Mouse (Mus musculus) cerebellum, postnatal 36 days (tissue): ENCODE measurements at regions not wholly inside any gene's neighbourhood (a gene's known extent, or its start where the extent isn't known, plus 50 kb on each side); places are given as distances from the start of the nearest gene placed in this dataset.

ENCODE experiments used
- DNase-seq, 2 experiments: peaks; one replicate each; pipeline ENCODE4 v3.0.0; 2021 to 2022; ENCODE audit warnings: mixed read lengths in 2 of 2

GRCm38 (mm10) chr13:71334925-71335324 lies 493.3 kb upstream of the Adamts16 start:
- DNase-seq, result no peak

- no peak for DNase-seq
Measured at GRCm38 (mm10) chr13:71333146-71333545, 491.5 kb upstream of the Adamts16 start.

GRCm38 (mm10) chr13:71330321-71330720 lies 488.7 kb upstream of the Adamts16 start:
- DNase-seq, result no peak

GRCm38 (mm10) chr13:71327802-71328753 lies 486.5 kb upstream of the Adamts16 start:
- DNase-seq, result no peak

GRCm38 (mm10) chr13:71320489-71320888 lies 478.9 kb upstream of the Adamts16 start:
- DNase-seq, result no peak

- no peak for DNase-seq
Measured at GRCm38 (mm10) chr13:71303956-71304355, 462.3 kb upstream of the Adamts16 start.

- DNase-seq, result no peak
Measured at GRCm38 (mm10) chr13:71275991-71276390, 434.4 kb upstream of the Adamts16 start.

- no peak for DNase-seq
Measured at GRCm38 (mm10) chr13:71274139-71274538, 432.5 kb upstream of the Adamts16 start.

GRCm38 (mm10) chr13:71273485-71273884 lies 431.9 kb upstream of the Adamts16 start:
- no peak for DNase-seq

- no peak for DNase-seq
Measured at GRCm38 (mm10) chr13:71273067-71273466, 431.5 kb upstream of the Adamts16 start.

GRCm38 (mm10) chr13:71272431-71272830 lies 430.8 kb upstream of the Adamts16 start:
- no peak for DNase-seq

GRCm38 (mm10) chr13:71271727-71272418 lies 430.3 kb upstream of the Adamts16 start:
- no peak for DNase-seq

GRCm38 (mm10) chr13:71270370-71270769 lies 428.8 kb upstream of the Adamts16 start:
- no peak for DNase-seq

GRCm38 (mm10) chr13:71269496-71269895 lies 427.9 kb upstream of the Adamts16 start:
- DNase-seq, result no peak

GRCm38 (mm10) chr13:71263315-71263878 lies 421.8 kb upstream of the Adamts16 start:
- DNase-seq, result no peak

- no peak for DNase-seq
Measured at GRCm38 (mm10) chr13:71262575-71263295, 421.1 kb upstream of the Adamts16 start.

- no peak for DNase-seq
Measured at GRCm38 (mm10) chr13:71254016-71254415, 412.4 kb upstream of the Adamts16 start.

GRCm38 (mm10) chr13:71248261-71249031 lies 406.8 kb upstream of the Adamts16 start:
- no peak for DNase-seq

GRCm38 (mm10) chr13:71247241-71247640 lies 405.6 kb upstream of the Adamts16 start:
- DNase-seq, result no peak

- DNase-seq, result no peak
Measured at GRCm38 (mm10) chr13:71245326-71245725, 403.7 kb upstream of the Adamts16 start.

- no peak for DNase-seq
Measured at GRCm38 (mm10) chr13:71239782-71240181, 398.2 kb upstream of the Adamts16 start.

GRCm38 (mm10) chr13:71235338-71235737 lies 393.7 kb upstream of the Adamts16 start:
- DNase-seq, result no peak
